Mouse (Mus musculus) olfactory bulb, adult 2 months (tissue): ENCODE measurements around the gene Espn.

ENCODE experiments used
- CTCF ChIP-seq: fragments of 200-500 bp; IDR thresholded peaks from 2 replicates; pipeline ENCODE4 v1.5.1; 2012; ENCODE audit warnings: low read depth, mild to moderate bottlenecking, low read length, moderate library complexity; ENCODE audit not compliant: insufficient read depth
- POLR2A ChIP-seq: fragments of 200-500 bp; IDR thresholded peaks from 2 replicates; pipeline ENCODE4 v1.6.1; 2012; ENCODE audit warnings: mild to moderate bottlenecking, low read depth, low read length, moderate library complexity; ENCODE audit not compliant: insufficient read depth

DNA sequence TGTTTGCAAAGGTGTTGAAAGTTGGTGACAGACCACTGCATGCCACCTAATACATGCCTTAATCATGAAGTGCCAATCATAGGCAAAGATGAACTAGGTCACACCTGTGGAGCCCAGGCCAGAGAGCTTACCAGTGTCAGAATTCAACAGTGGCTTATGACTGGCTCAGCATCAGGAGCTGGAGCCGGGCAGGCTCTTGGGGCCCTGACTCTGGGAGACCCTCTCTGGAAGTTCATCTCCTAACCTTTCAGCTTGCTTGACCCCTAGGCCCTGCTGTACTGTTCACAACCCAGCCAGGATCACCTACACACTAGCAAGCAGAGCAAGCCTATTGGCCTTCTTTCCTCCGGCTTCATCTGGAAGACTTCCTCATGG lies 15.3 kb downstream of the Espn start:
- no peak for TF ChIP-seq CTCF
- no peak for TF ChIP-seq POLR2A
